Mouse (Mus musculus): ENCODE data around the gene Gm6525. TPM values are rescaled to one million over a fixed set of nuclear protein-coding genes. Genes with fewer than 3 reads are reported as not detected.

The Gm6525 gene
- polyA plus RNA-seq, 1 experiment from 2014 or later = not detected

DNA sequence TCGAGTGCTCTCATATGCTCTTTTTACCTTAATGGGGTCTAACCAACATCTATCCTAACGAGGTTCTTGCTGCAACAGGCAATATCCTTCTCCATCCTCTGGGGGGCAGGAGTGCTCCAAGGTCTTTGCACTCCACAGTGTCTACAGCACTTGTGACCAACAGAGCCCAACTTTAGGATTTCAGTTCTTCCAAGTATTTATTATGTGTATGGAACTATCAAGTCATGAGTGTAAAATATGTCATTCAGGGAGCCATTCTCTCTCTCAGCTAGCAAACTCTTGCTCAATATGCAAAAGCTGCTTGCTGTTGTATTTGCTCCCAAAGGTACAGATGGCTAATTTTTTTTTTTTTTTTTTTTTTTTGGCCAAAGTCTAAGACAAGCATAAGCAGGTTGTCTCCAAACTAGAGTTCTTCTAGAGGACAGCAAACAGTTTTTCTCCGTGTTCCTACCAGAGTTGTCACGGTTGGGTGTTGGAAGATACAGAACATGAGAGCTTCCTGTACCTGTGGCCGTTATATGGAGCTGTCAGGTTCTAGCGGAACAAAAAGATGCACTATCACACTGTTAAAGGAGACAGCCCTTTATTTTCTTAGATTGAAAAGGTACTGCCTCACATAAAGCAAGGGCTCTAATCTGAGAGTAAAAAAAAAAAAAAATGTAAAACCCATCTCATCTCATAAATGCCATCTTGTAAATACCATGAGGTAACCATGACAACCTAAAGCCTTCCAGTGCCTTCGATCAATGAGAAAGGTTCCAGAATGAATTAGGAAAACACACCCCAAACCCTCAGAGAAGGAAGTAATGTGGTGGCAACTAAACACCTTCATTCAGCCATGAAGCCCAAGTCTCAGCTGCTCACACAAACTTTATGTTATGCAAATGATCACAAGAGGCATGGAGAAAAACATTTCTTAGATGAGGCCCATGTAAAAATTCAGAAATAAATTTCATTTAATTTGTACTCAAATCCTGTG lies 1.7 kb downstream of the Gm6525 start:
- ATAC-seq = no peak
- WGBS (ENCODE audit: insufficient replicate concordance) = 49% methylated on average over 7 of the region's 7 CpGs

DNA sequence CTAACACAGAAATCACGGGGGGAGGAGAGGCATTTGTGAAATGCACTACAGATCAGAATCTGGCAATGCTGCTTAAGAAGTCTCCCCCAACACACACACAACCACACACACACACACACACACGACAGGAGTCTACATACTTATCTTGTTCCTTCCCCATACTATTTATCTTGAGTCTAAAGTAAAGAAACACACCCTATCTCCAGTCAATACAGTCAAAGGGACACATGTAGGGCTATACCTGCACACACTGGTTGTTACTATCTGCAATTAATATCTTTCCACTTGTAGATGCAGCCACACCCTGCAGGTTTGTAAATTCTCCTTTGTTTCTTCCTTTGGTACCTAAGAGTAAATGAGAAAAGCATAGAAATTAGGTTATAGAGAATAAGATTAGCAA lies 3.9 kb downstream of the Gm6525 start:
- Histone ChIP-seq H3K4me2 (no peak overlapping the region), H3K27me3 (replicated peaks) (0 out of 2 replicates have a peak, but pooled peaks cover 3% of the 10 kb centered on the region), H3K9me3 (replicated peaks) (no peaks in the 10 kb centered on the region), H3K27ac (no peak overlapping the region), H3K9ac (no peak overlapping the region), H3K4me3 (no peak overlapping the region), H3K36me3 (no peaks in the 10 kb centered on the region), H3K4me1 (no peaks in the 10 kb centered on the region)
- WGBS (ENCODE audit: insufficient replicate concordance) = 57% methylated on average over 2 of the region's 2 CpGs
- no peak for ATAC-seq

More for the DNA sequence above, 1.7 kb downstream of the Gm6525 start:
- no peak overlapping the region for H3K27ac ChIP-seq
- no peak overlapping the region for H3K4me3 ChIP-seq
- H3K9ac ChIP-seq = no peak overlapping the region
- H3K4me1 ChIP-seq = peaks cover 4% of the 10 kb centered on the region; the same call in 1 of the 2 replicates
- 0 out of 2 replicates have a peak, but pooled peaks cover 3% of the 10 kb centered on the region for H3K27me3 ChIP-seq (replicated peaks)
- H3K9me3 ChIP-seq (replicated peaks) = no peaks in the 10 kb centered on the region
- H3K36me3 ChIP-seq = no peaks in the 10 kb centered on the region
- H3K4me2 ChIP-seq = no peak overlapping the region

DNA sequence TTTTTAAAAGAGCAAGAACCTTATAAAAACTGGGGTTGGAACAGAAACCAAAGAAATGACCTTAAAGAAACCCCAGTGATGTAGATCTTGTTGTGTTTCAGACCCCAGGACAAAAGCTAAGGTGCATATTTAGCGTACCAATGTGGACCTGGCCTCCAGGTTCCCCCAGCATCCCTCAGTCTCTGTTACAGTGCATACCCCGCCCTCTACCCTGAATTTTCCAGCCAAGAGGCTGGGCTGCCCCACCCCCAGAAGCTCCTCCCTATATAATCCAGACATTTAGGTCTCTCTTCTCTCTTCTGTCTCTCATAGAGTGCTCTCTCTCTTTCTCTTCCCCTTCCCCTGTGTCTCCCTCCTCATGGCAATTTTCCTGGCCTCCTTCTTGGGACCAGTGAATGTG lies 6.4 kb downstream of the Gm6525 start:
- no peak overlapping the region for H3K9ac ChIP-seq
- H3K27me3 ChIP-seq (replicated peaks) = no peaks in the 10 kb centered on the region
- no peak overlapping the region for H3K27ac ChIP-seq
- 65% methylated on average over 2 of the region's 2 CpGs for WGBS (ENCODE audit: insufficient replicate concordance)
- H3K9me3 ChIP-seq (replicated peaks) = no peaks in the 10 kb centered on the region
- H3K4me1 ChIP-seq = no peaks in the 10 kb centered on the region
- H3K4me3 ChIP-seq = no peak overlapping the region
- no peak for ATAC-seq
- no peaks in the 10 kb centered on the region for H3K36me3 ChIP-seq
- H3K4me2 ChIP-seq = no peak overlapping the region

GRCm38 (mm10) chr3:84181102-84181501 lies 7.2 kb downstream of the Gm6525 start:
- no peaks in the 10 kb centered on the region for H3K4me1 ChIP-seq
- no peak for ATAC-seq
- H3K27ac ChIP-seq = no peak overlapping the region
- H3K4me2 ChIP-seq = no peak overlapping the region
- H3K9me3 ChIP-seq (replicated peaks) = no peaks in the 10 kb centered on the region
- WGBS (ENCODE audit: insufficient replicate concordance) = 37% methylated on average over 8 of the region's 8 CpGs
- H3K36me3 ChIP-seq = no peaks in the 10 kb centered on the region
- no peaks in the 10 kb centered on the region for H3K27me3 ChIP-seq (replicated peaks)
- no peak overlapping the region for H3K9ac ChIP-seq
- H3K4me3 ChIP-seq = no peak overlapping the region

DNA sequence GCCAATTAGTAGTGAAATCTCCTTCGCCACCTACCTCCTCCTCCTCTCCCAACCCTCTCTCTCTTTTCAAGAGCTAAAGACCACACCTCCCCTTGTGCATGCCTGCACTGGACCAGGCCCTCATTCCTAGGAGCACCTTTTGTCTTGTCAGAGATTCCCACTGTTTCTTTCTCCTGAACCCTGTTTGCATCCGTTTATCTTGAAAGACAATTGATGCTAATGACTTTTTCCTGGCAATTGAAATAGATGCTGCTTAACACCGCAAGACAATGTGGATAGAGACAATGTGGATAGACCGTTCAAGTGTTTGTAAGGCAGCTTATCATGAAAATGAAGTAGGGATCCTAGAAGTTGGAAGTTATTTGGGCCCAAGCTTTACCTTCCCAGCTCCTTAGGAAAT lies 7.8 kb downstream of the Gm6525 start:
- no peak for ATAC-seq
- H3K27me3 ChIP-seq (replicated peaks) = 0 out of 2 replicates have a peak, but pooled peaks cover under 1% of the 10 kb centered on the region
- WGBS (ENCODE audit: insufficient replicate concordance) = 47% methylated on average over 4 of the region's 4 CpGs

DNA sequence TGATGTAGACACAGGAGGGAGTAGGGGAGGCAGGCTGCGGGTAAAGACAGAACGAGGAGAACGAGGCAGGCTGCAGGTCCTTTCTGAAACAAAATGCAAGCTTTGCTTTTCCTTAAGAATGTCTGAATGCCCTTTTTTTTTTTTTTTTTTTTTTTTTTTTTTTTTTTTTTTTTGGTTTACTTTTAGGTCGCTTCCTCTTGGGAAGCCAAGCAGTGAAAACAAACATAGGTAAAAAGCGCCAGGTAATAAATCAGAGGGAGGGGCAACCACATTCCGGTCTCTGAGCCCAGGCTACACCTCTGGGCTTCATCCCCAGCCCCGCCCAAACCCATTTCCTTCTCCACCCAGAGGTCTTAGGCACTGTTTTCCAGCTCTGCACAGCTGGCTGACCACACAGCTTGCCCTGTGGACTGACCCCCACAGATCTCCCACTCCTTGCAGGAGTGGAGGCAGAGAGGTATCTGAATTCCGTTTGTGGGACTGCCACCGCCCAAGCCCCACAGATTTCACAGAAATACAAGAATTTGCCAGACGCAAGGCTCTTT lies 15.8 kb downstream of the Gm6525 start:
- Histone ChIP-seq H3K9ac (no peak overlapping the region), H3K27me3 (replicated peaks) (peaks cover 52% of the 10 kb centered on the region), H3K4me1 (peaks cover 15% of the 10 kb centered on the region), H3K4me3 (peak overlapping the region; percentile 39), H3K9me3 (replicated peaks) (no peaks in the 10 kb centered on the region), H3K27ac (no peak overlapping the region), H3K36me3 (no peaks in the 10 kb centered on the region), H3K4me2 (peak overlapping the region; percentile 61)
- no peak for ATAC-seq
- WGBS (ENCODE audit: insufficient replicate concordance) = 21% methylated on average over 10 of the region's 10 CpGs

More for the DNA sequence above, 7.8 kb downstream of the Gm6525 start:
- Histone ChIP-seq H3K4me2 (no peak overlapping the region), H3K9ac (no peak overlapping the region), H3K36me3 (no peaks in the 10 kb centered on the region), H3K9me3 (replicated peaks) (no peaks in the 10 kb centered on the region), H3K4me1 (no peaks in the 10 kb centered on the region), H3K27ac (no peak overlapping the region), H3K4me3 (no peak overlapping the region)

DNA sequence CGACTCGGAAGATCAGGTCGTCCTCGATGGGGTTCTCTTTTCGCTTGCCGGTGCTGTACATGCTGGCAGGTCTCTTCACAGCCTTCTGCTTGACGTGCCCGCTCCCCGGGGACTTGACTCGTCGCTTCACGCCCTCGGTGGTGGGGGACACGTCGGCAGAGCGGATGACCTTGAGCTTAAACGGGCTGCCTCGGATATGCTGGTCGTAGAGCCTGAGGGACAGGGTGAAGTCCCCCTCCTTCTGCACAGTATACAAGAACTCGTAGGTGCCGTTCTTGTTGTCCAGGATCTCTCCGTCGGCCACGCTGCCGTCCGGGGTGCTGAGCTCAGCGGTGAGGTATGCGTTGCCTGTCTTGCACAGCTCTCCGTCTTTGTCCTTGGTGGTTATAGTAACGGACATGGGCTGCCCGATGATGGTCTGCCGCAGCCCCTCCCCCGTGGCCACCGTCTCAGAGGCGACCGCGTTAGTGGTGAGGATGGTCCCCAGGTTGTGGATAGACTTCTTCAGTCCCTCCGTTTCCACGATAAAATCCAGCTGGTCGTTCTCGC lies 16.7 kb downstream of the Gm6525 start:
- H3K9ac ChIP-seq = no peak overlapping the region
- peak overlapping the region; percentile 39 for H3K4me3 ChIP-seq
- H3K27me3 ChIP-seq (replicated peaks) = peaks cover 52% of the 10 kb centered on the region
- ATAC-seq = no peak
- no peaks in the 10 kb centered on the region for H3K36me3 ChIP-seq
- WGBS (ENCODE audit: insufficient replicate concordance) = 2% methylated on average over 41 of the region's 41 CpGs
- H3K4me1 ChIP-seq = peaks cover 15% of the 10 kb centered on the region
- no peaks in the 10 kb centered on the region for H3K9me3 ChIP-seq (replicated peaks)
- H3K4me2 ChIP-seq = peak overlapping the region; percentile 61
- no peak overlapping the region for H3K27ac ChIP-seq

GRCm38 (mm10) chr3:84191141-84191881 lies 17.4 kb downstream of the Gm6525 start:
- H3K4me2 ChIP-seq = peak overlapping the region; percentile 61
- 26% methylated on average over 21 of the region's 21 CpGs for WGBS (ENCODE audit: insufficient replicate concordance)
- H3K4me3 ChIP-seq = peak overlapping the region; percentile 39
- no peak overlapping the region for H3K9ac ChIP-seq
- H3K27ac ChIP-seq = no peak overlapping the region
- H3K36me3 ChIP-seq = no peaks in the 10 kb centered on the region
- peaks cover 52% of the 10 kb centered on the region for H3K27me3 ChIP-seq (replicated peaks)
- ATAC-seq = no peak
- no peaks in the 10 kb centered on the region for H3K9me3 ChIP-seq (replicated peaks)
- H3K4me1 ChIP-seq = peaks cover 15% of the 10 kb centered on the region

GRCm38 (mm10) chr3:84193881-84194280 lies 20.0 kb downstream of the Gm6525 start:
- ATAC-seq = no peak

DNA sequence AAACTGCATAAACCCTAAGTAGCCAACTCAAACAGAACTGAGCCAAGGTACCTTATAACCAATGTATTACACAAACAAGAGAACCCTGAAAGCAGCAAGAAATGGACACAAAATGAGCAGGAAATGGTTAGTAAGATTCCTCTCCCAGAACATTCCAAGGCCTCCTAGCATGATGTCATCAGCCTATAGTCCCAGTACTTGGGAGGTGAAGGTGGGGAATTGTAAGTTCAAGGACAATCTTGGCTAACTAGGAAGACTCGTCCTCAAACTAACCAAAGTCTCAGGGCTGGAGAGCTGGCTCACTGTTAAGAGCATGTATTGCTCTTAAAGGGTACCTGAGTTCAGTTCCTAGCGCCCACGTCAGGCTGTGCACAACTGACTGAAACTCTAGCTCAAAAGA lies 24.3 kb downstream of the Gm6525 start:
- H3K4me3 ChIP-seq = no peak overlapping the region
- peaks cover 11% of the 10 kb centered on the region for H3K27me3 ChIP-seq (replicated peaks)
- no peaks in the 10 kb centered on the region for H3K36me3 ChIP-seq
- H3K9ac ChIP-seq = no peak overlapping the region
- H3K9me3 ChIP-seq (replicated peaks) = no peaks in the 10 kb centered on the region
- ATAC-seq = no peak
- H3K27ac ChIP-seq = no peak overlapping the region
- WGBS (ENCODE audit: insufficient replicate concordance) = 68% methylated on average over 3 of the region's 3 CpGs
- H3K4me1 ChIP-seq = no peaks in the 10 kb centered on the region
- no peak overlapping the region for H3K4me2 ChIP-seq

More at GRCm38 (mm10) chr3:84193881-84194280, 20.0 kb downstream of the Gm6525 start:
- H3K27ac ChIP-seq = no peak overlapping the region
- H3K9ac ChIP-seq = no peak overlapping the region
- H3K4me2 ChIP-seq = no peak overlapping the region
- peaks cover 46% of the 10 kb centered on the region for H3K27me3 ChIP-seq (replicated peaks)
- WGBS (ENCODE audit: insufficient replicate concordance) = 50% methylated on average over 4 of the region's 4 CpGs
- H3K9me3 ChIP-seq (replicated peaks) = no peaks in the 10 kb centered on the region
- H3K4me3 ChIP-seq = no peak overlapping the region
- peaks cover 15% of the 10 kb centered on the region for H3K4me1 ChIP-seq
- no peaks in the 10 kb centered on the region for H3K36me3 ChIP-seq

DNA sequence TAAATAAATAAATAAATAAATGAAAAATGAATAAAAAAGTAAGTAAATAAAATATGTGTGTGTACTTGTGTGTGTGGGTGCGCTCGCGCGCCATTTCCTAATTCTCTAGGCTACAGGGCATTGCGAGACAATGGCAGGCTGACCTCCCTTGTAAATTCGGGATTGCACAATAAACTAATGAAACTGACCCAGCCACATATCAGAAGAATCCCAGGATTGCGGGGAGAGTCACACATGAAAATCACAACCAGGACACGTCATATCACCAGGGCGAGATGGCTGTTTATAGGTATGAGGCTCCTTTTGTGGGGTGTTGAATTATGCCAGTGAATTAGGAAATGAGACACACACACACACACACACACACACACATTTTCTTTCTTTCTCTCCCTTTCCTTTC lies 25.6 kb downstream of the Gm6525 start:
- no peak overlapping the region for H3K4me2 ChIP-seq
- H3K9ac ChIP-seq = no peak overlapping the region
- no peaks in the 10 kb centered on the region for H3K36me3 ChIP-seq
- H3K9me3 ChIP-seq (replicated peaks) = no peaks in the 10 kb centered on the region
- WGBS (ENCODE audit: insufficient replicate concordance) = 87% methylated on average over 9 of the region's 9 CpGs
- no peak for ATAC-seq
- no peaks in the 10 kb centered on the region for H3K4me1 ChIP-seq
- H3K27me3 ChIP-seq (replicated peaks) = 0 out of 2 replicates have a peak, but pooled peaks cover 4% of the 10 kb centered on the region
- H3K27ac ChIP-seq = no peak overlapping the region
- no peak overlapping the region for H3K4me3 ChIP-seq
